Mouse (Mus musculus) olfactory bulb, adult 2 months (tissue): ENCODE data around the gene Chchd6.

Experiments used
- CTCF ChIP-seq: fragments of 200-500 bp; IDR thresholded peaks from 2 replicates; pipeline ENCODE4 v1.5.1; 2012; ENCODE audit warnings: low read depth, mild to moderate bottlenecking, low read length, moderate library complexity; ENCODE audit not compliant: insufficient read depth
- POLR2A ChIP-seq: fragments of 200-500 bp; IDR thresholded peaks from 2 replicates; pipeline ENCODE4 v1.6.1; 2012; ENCODE audit warnings: mild to moderate bottlenecking, low read depth, low read length, moderate library complexity; ENCODE audit not compliant: insufficient read depth

GRCm38 (mm10) chr6:89486055-89486454 lies 109.4 kb downstream of the Chchd6 start:
- TF ChIP-seq POLR2A, result no peak
- no peak for TF ChIP-seq CTCF
